Mouse (Mus musculus) heart, embryonic 12.5 days (tissue): ENCODE measurements around the gene Rnf215. TPM values are rescaled to one million over a fixed set of nuclear protein-coding genes. Genes with fewer than 3 reads are reported as not detected.
A peak's percentile ranks its signal among the peaks of the same experiment; 100 is the strongest.

ENCODE experiments used
- microRNA-seq: library from miRNA; unstranded; fragments of <30 nt; microRNA quantifications from one replicate; pipeline ENCODE4, GENCODE M21; 2017
- polyA plus RNA-seq: library from polyadenylated mRNA; unstranded; fragments of >200 nt; fragmentation: Nextera tagmentation; extraction: Ambion mirVana; gene quantifications from 2 replicates; pipeline ENCODE4 v1.2.1, GENCODE M21; 2016

The Rnf215 gene
- polyA plus RNA-seq, 1 experiment from 2014 or later, result 22.0 TPM

Small RNA genes lying within 50 kb of the gene (microRNA-seq; reads per million reads assigned to microRNA genes)
- gene Mir3060, result 3.1 reads per million, percentile 8 among the genes with 10 or more reads in this experiment

Other genes with a start within 250 kb of the Rnf215 start
- 0.12 and 0.20 TPM in 2 replicates for gene 4921536K21Rik, start 240.1 kb upstream of the Rnf215 start, polyA plus RNA-seq
- gene Dusp18, start 240.0 kb upstream of the Rnf215 start, polyA plus RNA-seq, result 13.5 and 14.5 TPM in 2 replicates
- gene Slc35e4, start 220.5 kb upstream of the Rnf215 start, polyA plus RNA-seq, result 6.2 and 6.3 TPM in 2 replicates
- gene Tcn2, start 203.0 kb upstream of the Rnf215 start, polyA plus RNA-seq, result 73.3 and 74.2 TPM in 2 replicates
- gene Pes1, start 171.2 kb upstream of the Rnf215 start, polyA plus RNA-seq, result 57.1 and 63.3 TPM in 2 replicates
- gene 4930556J24Rik, start 158.4 kb upstream of the Rnf215 start, polyA plus RNA-seq, result 0.22 TPM in 1 of 2 replicates, not detected in the other
- 0.19 and 0.32 TPM in 2 replicates for gene Gal3st1, start 151.6 kb upstream of the Rnf215 start, polyA plus RNA-seq
- not detected in 2 replicates for gene Sec14l4, start 103.7 kb upstream of the Rnf215 start, polyA plus RNA-seq
- not detected in 2 replicates for gene Sec14l3, start 70.4 kb upstream of the Rnf215 start, polyA plus RNA-seq
- 18.6 and 21.2 TPM in 2 replicates for gene Mtfp1, start 39.8 kb upstream of the Rnf215 start, polyA plus RNA-seq
- 0.86 and 1.1 TPM in 2 replicates for gene Sec14l2, start 11.8 kb upstream of the Rnf215 start, polyA plus RNA-seq
- gene Ccdc157, start 25.1 kb downstream of the Rnf215 start, polyA plus RNA-seq, result 4.7 and 5.5 TPM in 2 replicates
- gene Sf3a1, start 25.1 kb downstream of the Rnf215 start, polyA plus RNA-seq, result 43.1 and 46.5 TPM in 2 replicates
- gene Tbc1d10a, start 51.6 kb downstream of the Rnf215 start, polyA plus RNA-seq, result 15.6 TPM in 2 replicates
- gene Castor1, start 83.0 kb downstream of the Rnf215 start, polyA plus RNA-seq, result 3.4 and 3.8 TPM in 2 replicates
- gene Osm, start 101.2 kb downstream of the Rnf215 start, polyA plus RNA-seq, result not detected in 2 replicates
- 0.24 and 0.63 TPM in 2 replicates for gene Lif, start 122.4 kb downstream of the Rnf215 start, polyA plus RNA-seq